Comparison of ENCODE assay signal across 19 mouse cellular contexts in genomic region chrX:6971956-6972355, GRCm38 (mm10).
DNase-seq lines count a peak whose midpoint lies in the region; ATAC-seq lines count a peak whose summit lies in the region.
"Had no signal": no experiment of that assay in that cellular context is flagged by ENCODE, and none has a peak within 500 bp of the region (broad histone marks: within the 10 kb centered on the region; RNA-seq: fewer than 3 reads in every experiment).

No protein-coding gene starts in this region.

- peak; percentile 3 to 12 for DNase-seq in adrenal gland, postnatal 36 days
- DNase-seq in adrenal gland, postnatal 10 days = no peak
- peak; percentile 76 for DNase-seq in 3T3-L1 (ENCODE audit: low read depth, low spot score)
- peak; percentile 80 for DNase-seq in Muller cell, postnatal 12 days (ENCODE audit: inconsistent ontology term)
- DNase-seq in fibroblast of lung, adult 2 months (ENCODE audit: low read depth) = peak; percentile 62
- no peak for DNase-seq in left cerebral cortex, adult 8-10 months (ENCODE audit: low spot score in 2 of 2)
- DNase-seq: cerebellum, adult 11 months; cerebellum, adult 9-10 months; gastrocnemius, postnatal 14 days; heart, adult 11 months; kidney, adult 18-20 months; kidney, postnatal 25 days; left cerebral cortex, postnatal 4 days; thymus, postnatal 4 days had no signal

- no peak for ATAC-seq in monocyte, adult 5-6 weeks (replicated peaks; ENCODE audit: insufficient number of reproducible peaks, low FRiP score, low TSS enrichment, poor library complexity, severe bottlenecking)
- ATAC-seq: forebrain, embryonic 13.5 days; hindbrain, embryonic 16.5 days; midbrain, embryonic 15.5 days; Patski had no signal

Comparison
In these comparisons a context has a peak if more than half of its experiments do, and no peak if none do; other contexts are left out.
1. DNase-seq: peak in adrenal gland, postnatal 36 days (2 of 2), 3T3-L1 (single experiment), Muller cell, postnatal 12 days (single experiment) and fibroblast of lung, adult 2 months (single experiment); none in adrenal gland, postnatal 10 days (single experiment) and left cerebral cortex, adult 8-10 months (0 of 2).